Mouse (Mus musculus) CD4-positive helper T cell, adult 2 months (primary cell): ENCODE results near the gene Eps8l2.
A peak's percentile ranks its signal among the peaks of the same experiment; 100 is the strongest.

Experiments
- DNase-seq: peaks from one replicate; pipeline ENCODE4 v3.0.0-alpha.2; 2012; ENCODE audit warnings: low read depth, missing footprints, low spot score

Eps8l2 gene

DNA sequence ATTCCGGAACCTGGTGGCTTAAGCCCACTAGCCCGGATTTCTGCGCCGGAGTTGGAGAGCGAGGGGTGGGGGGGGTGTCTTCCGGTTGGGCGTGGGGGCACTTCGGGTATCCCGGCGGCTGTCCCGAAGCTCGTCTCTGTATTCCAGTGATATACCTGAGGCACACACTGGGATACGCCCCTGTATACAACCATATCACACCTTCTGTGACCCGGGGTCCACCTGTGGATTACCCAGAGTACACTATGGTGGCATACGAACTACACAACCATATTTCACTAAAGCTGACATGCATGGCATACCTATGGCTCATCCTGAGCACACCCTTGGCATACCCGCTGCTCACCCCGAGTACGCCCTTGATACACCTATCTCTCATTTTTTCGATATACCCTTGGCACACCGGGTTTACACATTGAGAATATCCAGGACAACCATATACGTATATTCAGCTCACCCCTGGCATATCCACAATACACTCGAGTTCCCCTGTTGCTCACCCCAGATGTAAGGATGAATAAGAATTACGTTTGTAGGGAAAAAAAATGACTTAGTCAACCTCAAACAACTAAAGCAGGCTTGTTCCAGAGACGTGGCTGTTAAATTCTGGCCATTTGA lies 10.2 kb upstream of the Eps8l2 start:
- DNase-seq = no peak

DNA sequence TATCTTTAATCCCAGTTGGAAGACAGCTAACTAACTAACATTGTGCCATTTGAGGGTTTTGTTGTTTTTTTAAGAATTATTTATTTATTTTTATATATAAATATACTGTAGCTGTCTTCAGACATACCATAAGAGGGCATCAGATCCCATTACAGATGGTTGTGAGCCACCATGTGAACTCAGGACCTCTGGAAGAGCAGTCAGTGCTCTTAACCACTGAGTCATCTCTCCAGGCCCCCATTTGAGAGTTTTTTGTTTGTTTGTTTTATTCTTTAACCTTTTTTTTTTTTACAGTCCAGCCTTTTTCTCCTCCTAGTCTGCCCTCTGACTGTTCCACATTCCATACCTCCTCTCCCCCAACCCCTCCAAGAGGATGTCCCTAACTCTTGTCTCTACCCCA lies 8.0 kb upstream of the Eps8l2 start:
- DNase-seq = no peak

DNA sequence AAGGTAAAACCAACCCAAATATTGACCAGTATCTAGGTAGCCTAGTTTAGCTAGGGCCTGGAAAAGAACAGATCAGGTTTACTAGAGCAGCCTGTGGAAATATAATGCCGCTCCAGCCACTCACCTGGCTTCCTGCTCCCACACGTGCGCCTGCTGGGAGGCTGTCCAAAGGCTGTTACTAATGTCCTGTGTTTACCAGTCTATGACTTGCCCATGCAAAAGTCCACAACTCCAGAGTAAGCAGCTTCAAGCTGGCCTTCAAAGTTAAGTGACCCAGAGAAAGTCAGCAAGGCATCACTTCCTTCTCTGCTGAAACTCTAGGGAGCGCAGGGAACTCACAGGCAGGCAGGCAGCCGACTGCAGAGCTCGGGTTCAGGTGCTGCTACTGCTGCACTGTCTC lies 6.7 kb upstream of the Eps8l2 start:
- DNase-seq = no peak

DNA sequence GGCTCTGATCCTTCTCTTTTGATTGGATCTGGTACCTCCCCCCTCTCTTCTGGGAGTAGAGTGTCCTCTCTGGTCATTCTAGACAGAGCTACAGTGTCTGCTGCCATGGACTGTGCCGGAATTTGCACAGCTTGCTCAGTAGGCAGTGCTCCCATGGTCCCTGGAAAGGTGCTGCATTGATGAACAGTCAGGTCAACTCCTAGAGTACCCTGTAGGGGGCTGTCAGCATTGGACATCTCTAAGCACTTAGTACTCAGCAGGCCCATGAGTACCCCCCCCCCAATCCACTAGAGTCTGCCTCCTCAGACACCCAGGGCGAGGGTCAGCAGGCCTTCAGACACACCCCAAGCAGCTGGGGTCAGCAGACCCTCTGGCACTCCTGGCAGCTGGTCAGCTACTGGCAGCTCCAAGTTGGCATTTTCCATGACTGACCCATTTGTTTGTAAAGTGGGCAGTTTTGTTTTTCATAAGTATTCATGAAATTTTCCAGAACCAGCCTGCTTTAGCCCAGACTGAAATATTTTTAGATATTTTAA lies 3.6 kb upstream of the Eps8l2 start:
- DNase-seq = no peak

DNA sequence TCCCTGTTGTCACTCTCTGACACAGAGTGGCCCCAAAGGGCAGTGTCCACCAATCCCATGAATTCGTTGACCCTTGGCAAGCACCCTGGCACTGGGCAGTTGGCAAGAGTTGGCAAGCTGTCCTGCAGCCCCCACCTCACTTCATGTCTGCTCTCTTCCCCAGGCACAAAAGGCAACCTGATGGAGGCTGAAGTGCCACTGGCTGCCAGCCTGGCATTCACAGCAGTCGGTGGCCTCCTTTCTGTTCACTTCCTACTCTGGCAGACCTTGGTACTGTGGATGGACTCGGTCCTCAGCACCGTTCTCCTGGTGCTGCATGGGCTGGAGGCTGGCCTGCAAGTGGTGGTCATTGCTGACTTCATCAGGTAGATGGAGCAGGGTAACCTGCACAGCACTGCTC lies 3.0 kb upstream of the Eps8l2 start:
- no peak for DNase-seq

DNA sequence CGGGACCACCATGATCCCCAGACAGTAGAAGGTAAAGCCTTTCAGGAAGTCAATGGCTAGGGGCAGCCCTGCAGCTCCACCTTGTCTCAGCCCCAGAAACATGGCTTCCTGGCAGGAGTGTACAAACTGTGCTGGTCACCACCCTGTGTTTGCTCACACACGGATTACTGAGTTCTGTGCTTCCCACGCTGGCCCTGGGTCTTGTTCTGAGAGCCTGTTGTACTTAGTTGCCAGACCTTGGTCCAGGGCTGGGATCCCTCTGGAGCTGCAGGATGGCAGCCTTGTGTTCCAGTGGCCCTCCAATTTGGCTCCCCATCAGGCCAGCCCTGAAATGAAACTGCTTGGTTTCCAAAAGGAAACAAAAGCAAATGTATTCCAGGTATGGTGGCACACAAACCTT lies 2.4 kb upstream of the Eps8l2 start:
- no peak for DNase-seq

DNA sequence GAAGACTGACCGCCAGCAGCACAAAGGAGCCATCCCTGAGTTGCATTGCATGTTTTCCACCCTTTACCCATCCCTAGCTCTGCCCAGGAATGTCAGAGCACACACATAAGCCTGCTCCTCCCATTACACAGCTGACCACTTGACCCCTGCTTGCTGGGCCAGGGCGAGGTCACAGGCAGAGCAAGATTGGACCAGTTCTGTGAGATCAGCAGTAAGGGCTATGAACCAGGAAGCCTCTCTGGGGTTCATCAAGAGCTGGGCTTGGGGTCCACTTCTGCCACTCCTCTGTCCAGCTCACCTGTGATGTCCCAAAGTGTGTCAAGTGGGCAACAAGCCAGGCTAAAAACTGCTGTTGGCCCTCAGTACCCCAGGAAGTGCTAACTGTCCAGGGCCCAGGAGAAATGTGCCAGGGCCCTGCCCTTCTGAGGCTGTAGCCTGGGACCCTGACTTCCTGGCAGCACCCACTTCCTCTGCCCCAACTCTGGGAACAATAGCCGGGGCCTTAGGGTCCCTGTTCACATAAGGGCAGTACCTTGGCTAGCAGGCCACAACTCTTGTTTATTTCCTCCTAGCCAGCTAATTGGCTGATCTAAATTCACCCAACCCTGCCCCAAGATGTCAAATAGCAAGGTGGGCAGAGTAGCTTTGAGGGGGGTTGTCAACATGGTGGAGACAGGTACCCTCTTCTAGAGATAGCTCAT lies 814 bp upstream of the Eps8l2 start:
- DNase-seq = no peak

DNA sequence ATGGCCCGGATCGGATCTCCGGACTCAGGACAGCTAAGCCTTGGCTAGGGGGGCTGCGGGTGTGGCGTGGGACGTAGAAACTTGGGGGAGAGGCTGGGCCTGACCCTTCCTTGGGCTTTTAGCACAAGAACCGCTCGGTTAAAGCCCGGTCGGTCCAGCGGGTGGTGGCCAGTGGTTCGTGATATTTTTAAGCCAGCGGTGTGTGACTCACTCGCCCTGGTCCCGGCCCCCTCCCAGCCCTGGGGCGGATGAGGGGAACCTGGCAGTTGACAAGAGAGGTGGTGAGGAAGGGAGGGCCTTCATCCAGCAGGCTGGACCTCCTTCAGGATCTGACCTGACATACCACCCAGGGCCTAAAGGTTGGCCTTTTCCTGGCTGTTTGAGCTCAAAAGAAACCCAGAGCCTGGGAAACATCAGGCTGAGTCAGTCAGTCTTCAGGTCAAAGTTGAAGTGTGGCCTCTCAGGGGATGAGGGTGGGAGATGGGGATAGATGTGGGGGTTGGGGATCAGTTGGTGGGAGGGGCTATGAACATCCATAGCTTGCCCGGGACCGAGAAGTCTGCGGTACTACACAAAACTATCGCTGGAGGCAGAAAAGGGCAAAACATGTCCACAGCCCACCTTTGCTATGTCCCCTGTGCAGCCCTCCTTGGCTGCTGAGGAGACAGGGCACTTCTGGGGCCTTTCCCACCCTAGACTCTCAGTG lies 688 bp downstream of the Eps8l2 start:
- no peak for DNase-seq

DNA sequence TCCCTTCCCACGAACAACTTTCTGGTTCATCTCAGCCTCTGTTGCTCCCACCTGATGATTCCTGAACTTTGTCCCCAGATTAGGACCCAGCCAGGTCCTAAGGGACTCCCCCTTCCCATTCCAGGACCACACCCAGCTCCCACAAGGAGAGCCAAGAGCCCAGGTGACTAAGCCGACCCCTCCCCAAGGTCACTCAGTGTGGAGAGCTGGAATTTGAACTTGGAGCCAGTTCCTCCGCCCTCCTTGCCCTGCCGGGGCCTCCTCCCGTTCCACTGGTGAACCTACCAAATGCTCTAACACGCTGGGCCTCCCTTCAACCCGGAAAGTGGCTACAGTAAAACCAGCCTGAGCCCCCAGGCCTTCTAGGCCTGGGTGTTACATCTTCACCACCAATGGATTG lies 1.3 kb downstream of the Eps8l2 start:
- DNase-seq = no peak

DNA sequence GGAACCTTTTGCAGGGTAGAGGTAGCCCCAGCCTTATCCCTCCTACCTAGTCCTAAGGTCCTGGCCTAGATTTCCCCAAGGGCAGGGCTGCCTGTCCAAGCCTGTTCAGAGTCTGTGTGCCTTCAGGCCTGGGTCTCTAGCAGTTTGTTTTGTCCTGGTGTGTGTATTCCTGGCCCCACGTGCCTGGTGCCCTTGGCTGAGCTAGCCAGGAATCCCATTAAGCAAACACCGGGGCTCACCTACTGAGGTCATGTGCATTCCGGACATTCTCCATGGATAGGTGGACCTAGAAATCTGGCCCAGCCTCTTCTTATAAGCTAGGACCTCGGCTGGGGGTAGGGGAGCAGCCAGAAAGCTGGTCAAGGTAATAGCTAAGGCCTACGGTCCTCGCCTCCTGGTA lies 1.8 kb downstream of the Eps8l2 start:
- DNase-seq = no peak

DNA sequence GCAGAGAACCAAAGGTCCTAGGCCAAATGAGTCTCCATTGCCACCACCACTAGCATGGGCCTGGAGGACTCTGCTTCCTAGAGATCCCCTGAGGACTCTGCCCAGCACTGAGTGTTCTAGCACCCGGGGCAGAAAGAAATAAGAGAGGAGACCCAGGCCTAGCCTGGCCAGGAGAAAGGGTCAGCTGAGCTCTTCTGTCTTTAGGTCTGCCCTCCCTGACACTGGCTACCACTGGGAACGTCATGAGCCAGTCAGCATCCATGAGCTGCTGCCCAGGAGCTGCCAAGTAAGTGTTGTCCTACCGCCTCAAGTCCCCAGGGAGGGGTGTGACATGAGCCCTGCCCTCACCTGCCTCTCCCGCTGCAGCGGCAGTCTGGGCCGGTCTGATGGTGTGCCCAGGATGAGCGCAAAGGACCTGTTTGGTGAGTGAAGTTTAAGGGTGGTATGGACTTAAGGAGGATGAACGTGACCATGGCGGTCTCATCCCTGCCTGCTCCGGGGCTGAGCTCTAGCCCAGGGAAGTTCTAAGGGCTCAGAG lies 3.1 kb downstream of the Eps8l2 start:
- no peak for DNase-seq

DNA sequence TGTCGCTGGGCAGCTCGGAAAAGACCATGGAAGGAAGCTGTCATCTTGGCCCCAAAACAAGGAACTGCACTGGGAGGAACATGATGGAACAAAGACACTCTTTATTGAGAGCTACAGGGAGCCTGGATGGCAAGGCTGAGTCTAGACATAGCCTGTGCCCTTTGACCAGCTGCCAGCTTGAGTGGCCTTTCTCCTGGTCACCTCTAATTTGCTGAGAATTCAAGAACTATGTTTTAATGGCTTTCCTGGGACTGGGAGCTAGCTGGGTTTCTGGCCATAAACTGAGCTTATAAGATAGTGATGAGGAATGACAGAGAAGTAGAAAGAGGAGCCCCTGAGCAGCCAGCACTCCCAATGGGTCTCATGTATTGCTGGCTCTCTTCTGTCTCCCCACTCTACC lies 4.5 kb downstream of the Eps8l2 start:
- no peak for DNase-seq

DNA sequence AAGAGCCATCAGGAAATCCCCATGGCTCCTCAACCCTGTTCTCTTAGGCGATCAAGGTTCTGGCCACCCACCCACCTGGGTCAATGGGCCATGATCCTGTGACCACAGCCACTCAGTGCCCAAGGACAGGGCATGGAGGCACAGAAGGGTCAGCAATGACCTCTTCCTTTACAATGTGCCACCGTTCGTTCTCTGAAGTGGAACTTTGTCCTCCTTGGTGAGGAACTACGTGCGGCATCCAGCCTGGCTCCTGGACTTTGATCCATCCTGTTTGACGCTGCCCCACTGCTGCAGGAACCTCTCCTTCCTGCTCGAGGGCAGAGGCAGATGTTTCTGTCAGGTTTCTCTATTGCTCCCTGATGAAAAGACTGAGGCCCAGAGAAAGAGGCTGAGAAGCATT lies 5.0 kb downstream of the Eps8l2 start:
- DNase-seq = no peak

DNA sequence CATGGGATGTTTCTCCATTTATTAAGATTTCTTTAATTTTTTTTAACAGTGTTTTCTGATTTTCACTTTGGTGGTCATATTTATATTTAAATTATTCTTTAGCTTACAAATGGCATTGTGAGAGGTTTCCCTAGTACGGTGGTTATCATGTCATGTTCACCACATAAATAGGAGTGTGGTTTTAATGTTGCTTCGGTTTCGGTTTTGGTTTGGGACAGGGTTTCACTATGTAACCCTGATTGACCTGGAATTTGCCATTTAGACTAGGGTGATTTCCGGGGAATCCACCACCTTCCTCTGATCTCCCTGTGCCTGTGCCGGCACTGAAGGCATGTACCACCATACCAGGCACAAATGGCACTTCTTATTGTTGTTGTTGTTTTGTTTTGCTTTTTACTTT lies 6.1 kb downstream of the Eps8l2 start:
- DNase-seq = peak; percentile 78

DNA sequence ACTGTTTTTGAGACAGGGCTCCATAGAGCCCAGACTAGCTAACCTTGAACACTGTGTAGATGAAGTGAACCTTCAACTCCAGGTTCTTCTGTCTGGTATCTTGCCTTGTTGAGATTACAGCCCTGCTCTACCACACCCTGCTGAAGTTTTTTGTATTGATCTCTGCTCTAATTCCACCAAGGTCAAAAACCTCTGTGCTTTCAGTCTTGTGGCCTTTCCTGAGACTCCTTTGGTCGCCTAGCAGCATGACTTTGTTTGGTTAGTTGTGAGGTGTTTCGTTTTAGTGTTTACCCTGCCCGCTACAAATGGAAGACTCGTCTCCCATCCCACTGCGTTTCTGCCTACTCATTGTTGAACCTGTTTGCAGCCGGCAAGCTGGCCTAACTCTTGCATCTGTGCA lies 12.4 kb downstream of the Eps8l2 start:
- DNase-seq = no peak

DNA sequence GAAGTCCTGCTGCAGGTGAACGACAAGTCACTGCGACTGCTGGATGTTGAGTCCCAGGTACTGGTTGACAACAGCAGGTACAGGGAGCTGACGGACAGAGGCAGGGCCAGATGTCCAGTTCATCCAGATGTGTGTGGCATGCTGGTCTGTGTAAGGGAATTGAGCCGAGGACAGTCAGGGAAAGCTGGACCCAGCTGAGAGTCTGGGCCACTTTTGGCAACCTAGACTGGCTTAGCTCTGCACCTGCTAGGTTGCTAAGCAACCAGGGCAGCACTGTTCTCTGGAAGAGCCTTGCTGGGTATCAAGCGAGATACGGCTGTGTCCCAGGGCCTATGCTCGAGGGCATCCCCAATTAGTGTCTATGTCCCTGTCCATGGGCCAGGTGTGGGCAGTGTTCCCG lies 16.4 kb downstream of the Eps8l2 start:
- no peak for DNase-seq

DNA sequence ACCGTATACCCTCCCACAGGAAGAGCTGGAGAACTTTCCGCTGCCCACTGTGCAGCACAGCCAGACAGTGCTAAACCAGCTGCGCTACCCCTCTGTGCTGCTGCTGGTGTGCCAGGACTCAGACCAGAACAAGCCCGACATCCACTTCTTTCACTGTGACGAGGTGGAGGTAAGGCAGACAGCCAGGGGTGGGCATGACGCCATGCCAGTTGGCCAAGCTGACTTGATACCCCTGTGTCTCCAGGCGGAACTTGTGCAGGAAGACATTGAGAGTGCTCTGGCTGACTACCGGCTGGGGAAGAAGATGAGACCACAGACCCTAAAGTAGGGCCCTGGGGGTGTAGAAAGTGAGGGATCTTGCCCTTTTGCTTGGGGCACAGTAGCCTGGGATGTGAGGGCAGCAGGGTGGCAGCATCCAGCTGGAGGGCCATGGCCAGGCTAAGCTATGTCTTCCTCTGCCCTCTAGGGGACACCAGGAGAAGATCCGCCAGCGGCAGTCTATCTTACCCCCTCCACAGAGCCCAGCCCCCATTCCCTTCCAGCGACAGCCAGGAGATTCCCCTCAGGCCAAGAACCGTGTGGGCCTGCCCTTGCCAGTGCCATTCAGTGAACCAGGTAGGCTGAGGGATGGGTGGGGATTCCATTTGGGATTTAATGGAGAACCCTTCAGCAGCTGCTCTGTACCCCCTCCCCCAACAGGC lies 17.1 kb downstream of the Eps8l2 start:
- DNase-seq = no peak

DNA sequence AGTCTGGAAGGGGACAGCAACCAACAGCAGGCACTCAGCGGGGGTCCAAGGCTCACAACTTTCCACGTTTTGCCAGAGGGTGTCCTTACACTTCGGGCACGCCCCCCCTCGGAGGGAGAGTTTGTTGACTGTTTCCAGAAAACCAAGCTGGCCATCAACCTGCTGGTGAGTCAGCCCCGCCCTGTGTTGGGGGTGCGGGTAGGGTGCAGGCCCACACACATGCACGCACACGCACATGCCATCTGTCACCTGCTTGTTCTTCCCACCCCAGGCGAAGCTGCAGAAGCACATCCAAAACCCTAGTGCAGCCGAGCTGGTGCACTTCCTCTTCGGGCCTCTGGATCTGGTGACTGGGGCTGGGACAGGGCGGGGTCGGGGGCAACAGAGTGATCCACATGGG lies 18.3 kb downstream of the Eps8l2 start:
- no peak for DNase-seq

DNA sequence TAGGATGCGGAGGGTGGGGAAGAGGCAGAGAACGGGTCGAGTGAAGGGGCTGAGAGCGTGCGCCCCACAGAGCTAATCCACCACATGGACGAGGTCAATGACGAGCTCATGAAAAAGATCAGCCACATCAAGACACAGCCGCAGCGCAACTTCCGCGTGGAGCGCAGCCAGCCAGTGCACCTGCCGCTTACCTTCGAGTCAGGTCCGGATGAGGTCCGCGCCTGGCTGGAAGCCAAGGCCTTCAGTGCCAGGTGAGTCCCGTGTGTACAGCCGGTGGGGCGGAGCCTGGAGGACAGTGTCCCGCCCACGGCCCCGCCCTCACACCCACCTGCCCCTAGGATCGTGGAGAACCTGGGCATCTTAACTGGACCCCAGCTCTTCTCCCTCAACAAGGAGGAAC lies 22.8 kb downstream of the Eps8l2 start:
- DNase-seq = peak; percentile 60

DNA sequence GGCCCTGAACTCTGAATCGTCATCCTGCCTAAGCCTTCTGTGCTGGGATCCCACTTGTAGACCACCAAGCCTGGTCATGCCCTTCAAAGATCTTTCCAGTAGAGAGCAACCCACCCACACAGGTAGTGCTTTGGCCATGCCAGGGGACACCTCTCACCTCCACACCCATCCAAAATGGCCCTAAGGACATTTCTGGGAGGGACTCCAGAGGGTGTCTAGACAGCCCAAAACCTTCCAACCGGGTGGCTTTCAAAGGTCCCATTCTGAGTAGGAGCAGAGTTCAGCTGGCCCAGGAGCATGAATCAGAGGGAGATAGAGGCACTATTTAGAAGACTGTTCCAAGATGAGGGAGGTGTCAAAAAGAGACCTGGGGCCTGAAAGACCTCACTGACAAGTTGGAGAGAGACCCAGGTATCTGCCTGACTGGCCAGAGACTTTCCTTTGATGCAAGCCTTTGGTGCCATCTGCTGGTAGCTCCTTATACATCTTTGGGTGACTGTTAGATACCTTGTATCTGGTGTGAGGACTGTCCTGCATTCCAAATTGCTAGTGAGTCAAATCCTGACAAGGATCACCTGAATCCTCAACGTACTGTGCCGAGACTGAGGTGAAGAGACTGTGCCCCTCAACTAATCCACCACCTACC lies 24.5 kb downstream of the Eps8l2 start:
- DNase-seq = peak; percentile 78

DNA sequence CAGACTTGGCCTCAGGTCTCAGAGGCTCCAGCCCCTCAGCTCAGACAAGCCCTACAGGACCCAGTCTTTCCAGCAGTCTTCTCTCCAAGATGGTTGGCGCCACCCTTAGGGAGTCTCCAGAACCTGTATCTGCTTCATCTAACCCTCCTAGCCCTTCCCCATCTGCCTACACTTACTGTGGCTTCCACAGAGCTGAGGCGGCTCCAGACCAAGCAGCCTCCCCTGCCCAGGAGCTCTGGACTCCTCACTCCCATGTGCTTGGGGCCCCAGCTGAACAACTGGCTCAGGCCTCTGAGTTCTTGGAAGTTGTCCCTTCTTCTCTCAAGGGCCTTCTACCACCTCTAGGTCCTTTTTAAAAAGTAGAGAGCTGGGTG lies 25.1 kb downstream of the Eps8l2 start:
- DNase-seq = no peak
